Mouse (Mus musculus): ENCODE measurements around the gene Trim37. TPM values are rescaled to one million over a fixed set of nuclear protein-coding genes. Genes with fewer than 3 reads are reported as not detected.
A peak's percentile ranks its signal among the peaks of the same experiment; 100 is the strongest.

Gene Trim37
- polyA plus RNA-seq, 1 experiment from 2014 or later = 21.3 TPM

DNA sequence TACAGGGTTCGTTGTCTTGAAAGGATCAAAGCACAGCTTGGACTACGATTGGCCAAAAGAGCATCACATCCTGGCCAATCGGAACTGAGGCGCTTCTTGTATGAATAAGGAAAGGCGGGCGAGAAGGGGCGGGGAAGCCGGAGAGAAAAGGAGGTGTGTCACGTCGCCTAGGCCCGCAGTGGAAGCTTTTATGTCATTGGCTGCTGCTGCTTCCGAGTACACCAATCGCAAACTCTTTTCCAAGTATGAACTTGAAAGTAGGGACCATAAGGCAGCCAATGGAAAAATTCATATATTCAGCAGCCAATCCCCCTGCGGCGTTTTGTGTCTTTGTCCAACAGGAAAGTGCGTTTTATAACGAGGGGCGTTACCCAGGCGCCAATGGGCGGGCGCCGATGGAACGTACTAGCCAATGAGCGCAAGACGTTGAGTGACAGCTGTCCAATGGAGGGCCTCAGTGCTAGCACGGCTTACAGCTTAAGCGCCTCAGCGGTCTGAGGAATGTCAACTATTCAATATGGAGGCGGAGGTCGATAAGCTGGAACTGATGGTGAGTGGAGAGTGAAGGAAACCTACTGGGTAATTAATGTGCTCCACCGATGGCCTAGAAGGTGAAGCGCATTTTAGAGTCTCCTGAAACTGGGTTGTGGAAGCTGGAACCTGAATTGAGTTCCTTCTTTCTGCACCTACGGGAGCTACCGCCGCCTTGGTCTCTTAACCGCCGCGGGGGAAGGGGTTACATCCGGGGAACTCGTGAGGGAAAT, 17.9 kb upstream of the Trim37 start, which contains the start of gene Ska2:
Gene Ska2 (plus strand): TSS at position 480 of the 764 bp plus-strand sequence.
- under 1% methylated on average over 40 of the region's 40 CpGs for whole genome bisulfite sequencing
- ATAC-seq (ENCODE audit: insufficient number of reproducible peaks, insufficient read depth, low FRiP score, low read depth) = peak; percentile 99
- Histone ChIP-seq H3K9me3 (ENCODE audit: control insufficient read depth, low read length) (no peaks in the 10 kb centered on the region), H3K4me1 (ENCODE audit: control insufficient read depth in 2 of 2, insufficient read depth in 2 of 2, low read length in 2 of 2) (peaks cover 0 to 14% of the 10 kb centered on the region in 2 experiments; a peak in 2 of 4 replicates), H3K36me3 (ENCODE audit: control insufficient read depth, insufficient read depth, low read length) (peaks cover 43% of the 10 kb centered on the region), H3K9ac (ENCODE audit: low read length) (peak within 1 kb of the TSS; percentile 86), H3K27me3 (ENCODE audit: control insufficient read depth, insufficient read depth, low read length) (no peaks in the 10 kb centered on the region), H3K4me3 (ENCODE audit: control insufficient read depth in 1 of 2, insufficient read depth in 1 of 2, low read depth in 1 of 2, low read length in 2 of 2) (peak within 1 kb of the TSS; percentile 75 to 87), H3K4me2 (ENCODE audit: low read length) (peak within 1 kb of the TSS; percentile 75), H3K27ac (replicated peaks in 1 of 2; ENCODE audit: control insufficient read depth in 1 of 2, insufficient read depth in 1 of 2, low read depth in 2 of 2, low read length in 2 of 2) (peak within 1 kb of the TSS; percentile 93 to 97)

DNA sequence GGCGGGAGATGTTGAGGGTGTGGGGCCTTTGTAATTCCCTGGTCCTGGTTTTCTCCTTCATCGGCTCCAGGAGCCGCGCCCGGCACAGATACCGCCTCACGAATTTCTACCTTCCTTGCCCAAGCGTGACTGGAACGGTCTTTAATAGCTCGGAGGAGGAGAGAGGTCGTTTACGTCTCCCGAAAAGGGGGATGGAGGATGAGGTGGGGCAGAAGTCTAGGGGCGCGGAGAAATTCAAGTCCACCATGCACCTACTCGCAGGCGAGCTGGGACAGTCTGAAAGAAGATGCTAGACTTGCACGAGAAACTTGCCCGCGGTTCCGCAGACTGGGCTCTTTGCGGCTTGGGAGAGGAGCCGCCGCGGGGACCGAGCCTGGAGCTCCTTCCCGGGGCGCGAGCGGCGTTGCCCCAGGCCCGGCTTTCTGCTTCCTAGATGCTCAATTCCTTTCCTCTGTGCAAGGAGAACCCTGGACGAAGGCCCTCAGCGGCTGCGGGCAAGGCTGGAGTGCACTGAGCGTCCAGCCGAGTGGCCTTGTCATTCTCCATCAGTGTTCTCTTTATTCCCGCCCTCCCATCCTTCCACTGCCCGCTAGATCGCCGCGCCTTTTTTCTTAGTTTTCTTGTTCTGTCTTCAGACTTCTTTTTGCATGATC, 17.2 kb upstream of the Trim37 start:
- no peak for ATAC-seq (ENCODE audit: insufficient number of reproducible peaks, insufficient read depth, low FRiP score, low read depth)
- peak overlapping the region; percentile 93 to 97 for H3K27ac ChIP-seq (replicated peaks in 1 of 2; ENCODE audit: control insufficient read depth in 1 of 2, insufficient read depth in 1 of 2, low read depth in 2 of 2, low read length in 2 of 2)
- H3K9ac ChIP-seq (ENCODE audit: low read length) = peak overlapping the region; percentile 86
- peak overlapping the region; percentile 75 for H3K4me2 ChIP-seq (ENCODE audit: low read length)
- peaks cover 43% of the 10 kb centered on the region for H3K36me3 ChIP-seq (ENCODE audit: control insufficient read depth, insufficient read depth, low read length)
- H3K4me3 ChIP-seq (ENCODE audit: control insufficient read depth in 1 of 2, insufficient read depth in 1 of 2, low read depth in 1 of 2, low read length in 2 of 2) = peak overlapping the region; percentile 75 to 87
- WGBS = under 1% methylated on average over 42 of the region's 42 CpGs
- H3K4me1 ChIP-seq (ENCODE audit: control insufficient read depth in 2 of 2, insufficient read depth in 2 of 2, low read length in 2 of 2) = peaks cover 0 to 14% of the 10 kb centered on the region in 2 experiments; a peak in 2 of 4 replicates
- H3K9me3 ChIP-seq (ENCODE audit: control insufficient read depth, low read length) = no peaks in the 10 kb centered on the region
- no peaks in the 10 kb centered on the region for H3K27me3 ChIP-seq (ENCODE audit: control insufficient read depth, insufficient read depth, low read length)

DNA sequence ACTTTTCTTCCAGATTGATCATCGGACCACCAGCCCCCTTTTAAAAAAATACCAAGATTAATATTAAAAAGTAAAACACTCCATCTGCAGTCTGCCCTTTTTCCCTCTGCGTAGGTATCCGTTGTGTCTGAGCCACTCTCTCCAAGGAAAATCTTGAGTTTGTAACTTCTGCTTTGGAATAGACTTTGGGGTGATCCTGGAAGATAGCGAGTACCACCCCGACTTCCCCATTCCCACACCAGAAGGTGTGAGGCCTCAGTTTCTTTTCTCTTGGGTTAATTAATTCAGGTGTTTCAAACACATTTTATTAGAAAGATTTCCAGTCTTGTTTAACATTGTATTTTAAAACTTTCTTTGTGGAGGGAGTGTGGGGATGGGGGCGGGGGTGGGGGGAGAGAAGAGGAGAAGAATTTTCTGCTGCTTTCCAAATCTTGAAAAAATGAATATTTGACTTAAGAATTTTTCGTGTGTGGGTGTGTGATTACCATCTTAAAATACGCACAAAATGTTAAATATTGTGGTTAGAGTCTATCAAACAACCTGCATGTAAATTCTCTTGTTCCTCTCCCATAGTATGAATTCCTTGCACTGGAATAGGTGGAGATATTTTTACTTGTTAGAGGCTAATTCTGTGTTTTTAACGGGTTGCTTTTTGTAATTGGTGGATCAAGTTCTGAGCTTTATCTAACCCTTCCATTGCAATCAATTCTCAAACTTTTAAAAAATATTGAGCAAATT, 16.5 kb upstream of the Trim37 start:
- ATAC-seq (ENCODE audit: insufficient number of reproducible peaks, insufficient read depth, low FRiP score, low read depth) = no peak
- H3K9ac ChIP-seq (ENCODE audit: low read length) = peak overlapping the region; percentile 86
- H3K36me3 ChIP-seq (ENCODE audit: control insufficient read depth, insufficient read depth, low read length) = peaks cover 43% of the 10 kb centered on the region
- peaks cover 0 to 14% of the 10 kb centered on the region in 2 experiments; a peak in 2 of 4 replicates for H3K4me1 ChIP-seq (ENCODE audit: control insufficient read depth in 2 of 2, insufficient read depth in 2 of 2, low read length in 2 of 2)
- H3K9me3 ChIP-seq (ENCODE audit: control insufficient read depth, low read length) = no peaks in the 10 kb centered on the region
- no peaks in the 10 kb centered on the region for H3K27me3 ChIP-seq (ENCODE audit: control insufficient read depth, insufficient read depth, low read length)
- H3K27ac ChIP-seq (replicated peaks in 1 of 2; ENCODE audit: control insufficient read depth in 1 of 2, insufficient read depth in 1 of 2, low read depth in 2 of 2, low read length in 2 of 2) = peak overlapping the region; percentile 93 to 97; a peak in 3 of 4 replicates
- H3K4me2 ChIP-seq (ENCODE audit: low read length) = peak overlapping the region; percentile 75
- H3K4me3 ChIP-seq (ENCODE audit: control insufficient read depth in 1 of 2, insufficient read depth in 1 of 2, low read depth in 1 of 2, low read length in 2 of 2) = peak overlapping the region; percentile 75 to 87
- WGBS = 4% methylated on average over 9 of the region's 9 CpGs

DNA sequence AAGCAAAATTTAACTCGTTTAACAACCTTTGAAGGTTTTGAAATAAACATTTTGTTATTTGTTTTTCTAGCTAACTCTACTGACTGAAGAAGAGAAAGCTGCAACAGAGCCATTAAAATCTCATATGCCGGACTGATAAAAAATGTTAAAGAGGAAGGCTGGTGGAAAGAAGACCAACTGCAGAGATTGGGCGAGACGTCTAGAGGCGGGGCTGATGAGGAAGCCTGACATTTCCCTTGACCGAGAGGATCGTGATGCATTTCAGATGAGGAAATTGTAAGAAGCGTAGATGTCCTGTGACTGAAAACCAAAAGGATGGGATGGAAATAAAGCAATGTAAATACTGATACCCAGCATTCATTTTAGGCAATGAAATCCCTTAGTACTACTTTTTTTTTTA, 5.0 kb upstream of the Trim37 start:
- 82% methylated on average over 8 of the region's 8 CpGs for WGBS
- Histone ChIP-seq H3K27me3 (ENCODE audit: control insufficient read depth, insufficient read depth, low read length) (no peaks in the 10 kb centered on the region), H3K9ac (ENCODE audit: low read length) (no peak overlapping the region), H3K27ac (replicated peaks in 1 of 2; ENCODE audit: control insufficient read depth in 1 of 2, insufficient read depth in 1 of 2, low read depth in 2 of 2, low read length in 2 of 2) (no peak overlapping the region), H3K4me3 (ENCODE audit: control insufficient read depth in 1 of 2, insufficient read depth in 1 of 2, low read depth in 1 of 2, low read length in 2 of 2) (no peak overlapping the region), H3K4me1 (ENCODE audit: control insufficient read depth in 2 of 2, insufficient read depth in 2 of 2, low read length in 2 of 2) (peaks cover 2 to 5% of the 10 kb centered on the region in 2 experiments; a peak in 1 of 4 replicates), H3K4me2 (ENCODE audit: low read length) (no peak overlapping the region), H3K36me3 (ENCODE audit: control insufficient read depth, insufficient read depth, low read length) (peaks cover 81% of the 10 kb centered on the region), H3K9me3 (ENCODE audit: control insufficient read depth, low read length) (no peaks in the 10 kb centered on the region)
- ATAC-seq (ENCODE audit: insufficient number of reproducible peaks, insufficient read depth, low FRiP score, low read depth) = no peak

DNA sequence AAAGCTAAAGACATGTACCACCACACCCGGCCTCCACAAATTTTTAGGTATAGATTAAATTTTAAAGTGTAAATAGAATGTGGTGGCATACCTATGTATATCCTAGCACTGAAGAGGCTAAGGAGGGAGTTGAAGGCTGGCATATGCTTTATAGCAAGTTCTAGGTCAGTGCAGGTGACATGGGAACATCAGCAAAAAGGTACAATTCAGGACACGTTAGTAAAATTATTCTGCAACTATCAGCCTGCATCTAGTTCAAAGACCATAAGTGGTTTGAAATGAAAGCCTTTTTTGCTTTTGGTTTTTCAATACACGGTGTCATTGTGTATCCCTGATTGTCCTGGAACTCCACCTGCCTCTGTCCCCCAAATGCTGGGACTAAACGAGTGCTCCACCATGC, 1.3 kb upstream of the Trim37 start:
- Histone ChIP-seq H3K9me3 (ENCODE audit: control insufficient read depth, low read length) (no peaks in the 10 kb centered on the region), H3K4me2 (ENCODE audit: low read length) (peak overlapping the region; percentile 79), H3K4me1 (ENCODE audit: control insufficient read depth in 2 of 2, insufficient read depth in 2 of 2, low read length in 2 of 2) (peaks cover 4 to 11% of the 10 kb centered on the region in 2 experiments; a peak in 1 of 4 replicates), H3K27me3 (ENCODE audit: control insufficient read depth, insufficient read depth, low read length) (no peaks in the 10 kb centered on the region), H3K27ac (replicated peaks in 1 of 2; ENCODE audit: control insufficient read depth in 1 of 2, insufficient read depth in 1 of 2, low read depth in 2 of 2, low read length in 2 of 2) (no peak overlapping the region), H3K36me3 (ENCODE audit: control insufficient read depth, insufficient read depth, low read length) (peaks cover 53% of the 10 kb centered on the region), H3K9ac (ENCODE audit: low read length) (no peak overlapping the region), H3K4me3 (ENCODE audit: control insufficient read depth in 1 of 2, insufficient read depth in 1 of 2, low read depth in 1 of 2, low read length in 2 of 2) (no peak overlapping the region)
- 53% methylated on average over 4 of the region's 4 CpGs for WGBS
- ATAC-seq (ENCODE audit: insufficient number of reproducible peaks, insufficient read depth, low FRiP score, low read depth) = no peak

DNA sequence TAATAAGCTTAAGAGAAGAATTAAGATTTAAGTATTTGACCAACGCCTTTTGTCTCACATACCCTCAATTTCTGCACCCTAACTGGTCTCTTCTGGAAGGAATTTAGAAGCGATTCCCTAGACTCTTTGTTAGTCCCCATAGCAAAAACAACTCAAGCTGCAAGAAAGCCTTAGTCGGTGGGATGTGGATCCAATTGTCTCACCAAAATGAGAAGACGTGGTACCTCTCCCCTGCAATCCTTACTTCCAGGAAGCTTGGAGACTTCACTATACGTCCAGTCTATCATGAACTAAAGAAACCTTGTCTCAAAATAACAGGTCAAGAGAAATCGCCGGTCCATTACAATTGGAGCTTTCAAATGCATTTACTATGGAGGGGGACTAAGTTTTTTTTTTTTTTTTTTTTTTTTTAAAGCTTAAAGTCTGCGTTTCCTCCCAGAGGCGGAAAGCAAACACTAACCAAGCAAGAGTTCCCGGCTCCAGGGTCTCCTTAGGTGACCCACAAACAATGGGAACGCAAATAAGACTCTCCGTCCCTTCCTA, 525 bp upstream of the Trim37 start:
- WGBS = 1% methylated on average over 12 of the region's 12 CpGs

DNA sequence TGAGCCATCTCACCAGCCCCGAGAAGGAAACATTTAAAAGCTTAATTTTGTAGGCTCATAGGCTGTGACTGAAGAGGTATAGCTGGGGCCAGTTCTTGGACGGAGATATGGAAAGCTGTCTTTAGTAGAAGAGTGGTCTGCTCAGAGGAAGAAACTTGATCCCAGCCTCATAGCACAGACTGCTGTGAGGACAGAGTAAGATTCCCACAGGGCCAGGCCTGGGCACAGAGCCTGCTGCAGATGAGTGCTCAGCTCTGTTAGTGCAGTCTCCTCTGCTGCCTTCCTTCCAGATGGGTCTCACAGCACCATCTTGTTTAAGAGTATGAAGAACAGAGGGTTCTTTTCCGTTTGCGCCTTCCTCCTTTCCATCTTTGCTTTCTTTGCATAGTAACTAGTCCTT, 9.4 kb downstream of the Trim37 start:
- H3K4me1 ChIP-seq (ENCODE audit: control insufficient read depth in 2 of 2, insufficient read depth in 2 of 2, low read length in 2 of 2) = no peaks in the 10 kb centered on the region
- H3K4me2 ChIP-seq (ENCODE audit: low read length) = no peak overlapping the region
- no peak overlapping the region for H3K9ac ChIP-seq (ENCODE audit: low read length)
- ATAC-seq (ENCODE audit: insufficient number of reproducible peaks, insufficient read depth, low FRiP score, low read depth) = no peak
- no peak overlapping the region for H3K27ac ChIP-seq (replicated peaks in 1 of 2; ENCODE audit: control insufficient read depth in 1 of 2, insufficient read depth in 1 of 2, low read depth in 2 of 2, low read length in 2 of 2)
- H3K27me3 ChIP-seq (ENCODE audit: control insufficient read depth, insufficient read depth, low read length) = no peaks in the 10 kb centered on the region
- no peaks in the 10 kb centered on the region for H3K9me3 ChIP-seq (ENCODE audit: control insufficient read depth, low read length)
- peaks cover 39% of the 10 kb centered on the region for H3K36me3 ChIP-seq (ENCODE audit: control insufficient read depth, insufficient read depth, low read length)
- H3K4me3 ChIP-seq (ENCODE audit: control insufficient read depth in 1 of 2, insufficient read depth in 1 of 2, low read depth in 1 of 2, low read length in 2 of 2) = no peak overlapping the region
- WGBS = 87% methylated on average over 4 of the region's 4 CpGs

More for the DNA sequence above, 525 bp upstream of the Trim37 start:
- no peaks in the 10 kb centered on the region for H3K9me3 ChIP-seq (ENCODE audit: control insufficient read depth, low read length)
- no peaks in the 10 kb centered on the region for H3K27me3 ChIP-seq (ENCODE audit: control insufficient read depth, insufficient read depth, low read length)
- H3K36me3 ChIP-seq (ENCODE audit: control insufficient read depth, insufficient read depth, low read length) = peaks cover 52% of the 10 kb centered on the region
- ATAC-seq (ENCODE audit: insufficient number of reproducible peaks, insufficient read depth, low FRiP score, low read depth) = no peak
- H3K9ac ChIP-seq (ENCODE audit: low read length) = peak overlapping the region; percentile 89
- peak overlapping the region; percentile 86 to 87 for H3K27ac ChIP-seq (replicated peaks in 1 of 2; ENCODE audit: control insufficient read depth in 1 of 2, insufficient read depth in 1 of 2, low read depth in 2 of 2, low read length in 2 of 2)
- H3K4me1 ChIP-seq (ENCODE audit: control insufficient read depth in 2 of 2, insufficient read depth in 2 of 2, low read length in 2 of 2) = peaks cover 4 to 11% of the 10 kb centered on the region in 2 experiments; a peak in 1 of 4 replicates
- H3K4me3 ChIP-seq (ENCODE audit: control insufficient read depth in 1 of 2, insufficient read depth in 1 of 2, low read depth in 1 of 2, low read length in 2 of 2) = peak overlapping the region; percentile 91 to 96
- peak overlapping the region; percentile 79 for H3K4me2 ChIP-seq (ENCODE audit: low read length)
